Mouse (Mus musculus): Measurements from ENCODE around the gene Zfp618.

- no peak for TF ChIP-seq CTCF (IDR thresholded peaks at IDR 0.05; ENCODE audit: extremely low read depth, insufficient read depth, low read length)
- no peak for TF ChIP-seq POLR2A (IDR thresholded peaks at IDR 0.05; ENCODE audit: extremely low read depth, insufficient read depth, low read length)
These were observed 93.3 kb downstream of the Zfp618 start for GRCm38 (mm10) chr4:63058686-63059085.

Data from cortical plate, adult 2 months (tissue).